Mouse (Mus musculus) layer of hippocampus, adult 8-10 months (tissue): ENCODE measurements around the gene Ppat. TPM values are rescaled to one million over a fixed set of nuclear protein-coding genes. Genes with fewer than 3 reads are reported as not detected.
A peak's percentile ranks its signal among the peaks of the same experiment; 100 is the strongest.
"Not testable (repeated sequence)": the region's sequence is repeated elsewhere in the genome, so short reads cannot be mapped to it uniquely, and the experiment has no call there.

Source experiments
- DNase-seq, 2 experiments: peaks; one replicate each; pipeline ENCODE4 v3.0.0; 2022; ENCODE audit warnings: low spot score in 2 of 2
- total RNA-seq, 4 experiments: library from RNA; stranded (reverse); gene quantifications; 2 replicates each; pipeline ENCODE4 v1.2.4; 2022

Gene Ppat
- total RNA-seq, 4 experiments from 2014 or later = 14.9 to 16.8 (median 16.1) TPM

DNA sequence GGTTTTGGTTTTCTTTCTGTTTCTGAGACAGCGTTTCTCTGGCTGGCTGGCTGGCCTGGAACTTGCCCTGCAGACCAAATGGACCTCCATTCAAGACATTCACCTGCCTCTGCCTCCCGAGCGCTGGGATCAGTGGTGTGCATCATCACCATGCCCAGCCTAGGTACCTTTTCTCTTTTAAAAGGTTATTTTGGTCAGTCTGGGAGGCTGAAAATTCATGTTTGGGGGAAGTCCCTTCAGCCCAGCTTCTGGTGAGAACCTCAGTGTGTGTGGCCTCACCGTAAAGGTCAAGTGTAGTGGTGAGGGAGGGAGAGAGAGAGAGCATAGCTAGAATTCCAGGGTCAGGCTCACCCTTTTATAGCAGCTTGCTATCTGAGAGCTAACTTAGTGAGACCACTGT, 3.6 kb downstream of the Ppat start:
- DNase-seq = no peak

GRCm38 (mm10) chr5:76947142-76947541, 4.2 kb downstream of the Ppat start:
- DNase-seq = no peak

- no peak for DNase-seq
Measured at GRCm38 (mm10) chr5:76945678-76946033, 5.7 kb downstream of the Ppat start.

DNA sequence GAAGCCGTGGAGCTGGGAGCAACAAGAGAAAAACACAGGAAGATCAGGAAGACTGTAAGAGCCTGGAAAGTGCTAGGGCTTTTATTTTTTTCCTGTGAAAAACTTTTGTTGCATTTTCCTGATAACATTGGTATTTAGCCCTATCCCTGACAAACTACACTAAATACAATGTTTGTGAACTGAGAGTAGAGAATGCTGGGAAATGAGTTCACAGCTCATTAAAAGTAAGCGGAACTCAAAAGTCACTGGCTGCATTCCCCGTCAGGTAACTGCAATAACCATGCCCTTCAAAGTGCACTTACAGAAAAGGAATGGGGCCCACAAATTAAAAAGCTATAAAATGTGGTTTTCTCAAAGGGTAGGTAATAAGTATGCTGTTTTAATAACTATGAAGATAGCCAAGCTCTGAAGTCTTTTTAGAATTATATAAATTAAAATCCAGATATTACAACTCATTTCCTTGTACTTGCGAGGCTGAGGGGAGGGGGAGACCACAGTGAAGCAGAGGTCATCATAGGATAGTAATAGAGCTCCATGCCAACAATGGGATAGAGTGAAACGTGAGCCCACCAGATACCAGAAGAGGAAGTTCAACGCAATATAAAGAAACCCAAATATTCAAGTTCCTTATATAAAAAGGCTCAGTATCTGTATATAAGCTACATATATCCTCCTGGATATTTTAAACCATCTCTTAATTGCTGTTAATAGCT, 6.3 kb downstream of the Ppat start:
- DNase-seq = no peak

DNA sequence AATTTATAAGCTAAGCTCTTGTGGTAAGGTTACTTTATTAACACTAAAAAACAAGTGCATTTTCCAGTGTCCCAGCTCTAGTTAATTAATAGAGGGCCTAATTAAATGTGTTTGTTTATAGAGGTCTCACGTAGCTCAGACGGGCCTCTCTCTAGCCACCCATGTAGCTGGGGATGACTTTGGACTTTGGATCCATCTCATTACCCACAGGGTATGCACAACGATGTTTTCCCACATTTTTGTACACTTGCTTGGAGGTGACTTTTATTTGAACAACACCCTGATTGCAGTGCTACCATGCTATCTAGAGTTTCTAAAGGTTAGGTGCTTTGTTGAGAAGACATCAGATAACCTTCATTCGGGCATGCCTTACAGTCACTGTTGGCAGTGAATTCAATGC, 8.9 kb downstream of the Ppat start:
- no peak for DNase-seq

GRCm38 (mm10) chr5:76941975-76942374, 9.4 kb downstream of the Ppat start:
- no peak for DNase-seq

GRCm38 (mm10) chr5:76939717-76940116, 11.7 kb downstream of the Ppat start:
- DNase-seq = no peak

DNA sequence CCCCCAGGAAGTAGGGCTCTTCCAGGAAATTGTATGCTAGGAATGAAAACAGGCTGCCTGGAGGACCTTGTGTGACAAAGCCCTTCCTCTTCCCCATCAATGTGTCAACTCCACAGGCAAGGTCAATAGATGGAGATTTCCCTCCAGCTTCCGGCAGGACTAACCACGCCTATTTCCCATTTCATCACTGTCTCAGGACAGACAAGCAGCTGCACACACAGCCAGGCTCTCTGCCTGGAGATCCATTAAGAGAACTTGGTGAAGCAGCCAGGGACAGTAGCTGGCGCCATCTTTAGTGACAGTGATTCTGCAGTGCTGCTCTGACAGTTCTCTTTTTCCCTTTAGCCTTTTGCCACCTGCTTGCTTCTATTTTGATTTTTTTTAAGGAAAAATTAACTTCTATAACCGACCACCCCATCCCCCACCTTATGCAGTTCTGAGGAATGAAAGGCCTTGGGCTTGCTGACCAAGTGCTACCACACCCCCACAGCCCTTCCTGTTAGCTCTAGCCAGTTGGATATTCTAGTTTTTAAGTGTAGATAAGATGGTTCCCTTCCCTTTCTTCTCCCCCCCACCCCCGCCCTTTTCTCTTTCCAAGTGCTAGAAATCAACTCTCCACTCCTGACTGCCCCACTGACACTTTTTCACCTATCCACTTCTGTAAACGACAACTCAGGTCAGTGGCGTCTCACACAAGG, 22.0 kb downstream of the Ppat start:
- DNase-seq = no peak

GRCm38 (mm10) chr5:76928124-76928832, 23.1 kb downstream of the Ppat start:
- peak in 1 of 2 experiments; percentile 34 for DNase-seq

- no peak for DNase-seq
Measured at GRCm38 (mm10) chr5:76924296-76924695, 27.1 kb downstream of the Ppat start.

GRCm38 (mm10) chr5:76923428-76923827, 27.9 kb downstream of the Ppat start:
- DNase-seq = peak in 1 of 2 experiments; percentile 51

- no peak for DNase-seq
Measured at GRCm38 (mm10) chr5:76922833-76923232, 28.5 kb downstream of the Ppat start.

GRCm38 (mm10) chr5:76912522-76912921, 38.9 kb downstream of the Ppat start:
- DNase-seq = not testable (repeated sequence)

DNA sequence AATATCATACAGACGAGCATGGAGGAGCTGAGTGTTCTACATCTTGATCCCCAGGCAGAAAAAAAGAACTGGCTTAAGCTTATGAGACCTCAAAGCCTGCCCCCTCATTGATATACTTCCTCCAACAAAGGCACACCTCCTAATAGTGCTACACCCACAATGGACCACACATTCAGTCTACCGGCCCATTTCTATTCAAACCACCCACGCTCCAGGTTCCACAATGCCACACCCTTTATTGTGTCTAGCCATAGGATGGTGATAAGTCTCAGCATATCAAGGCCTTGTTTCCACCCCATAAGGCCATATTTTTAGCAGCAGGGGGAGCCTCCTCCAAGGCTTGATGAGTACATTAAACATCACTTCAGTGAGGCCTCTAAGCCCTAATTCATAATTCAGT, 40.6 kb downstream of the Ppat start:
- DNase-seq = no peak

GRCm38 (mm10) chr5:76906155-76906499, 45.3 kb downstream of the Ppat start:
- no peak for DNase-seq

DNA sequence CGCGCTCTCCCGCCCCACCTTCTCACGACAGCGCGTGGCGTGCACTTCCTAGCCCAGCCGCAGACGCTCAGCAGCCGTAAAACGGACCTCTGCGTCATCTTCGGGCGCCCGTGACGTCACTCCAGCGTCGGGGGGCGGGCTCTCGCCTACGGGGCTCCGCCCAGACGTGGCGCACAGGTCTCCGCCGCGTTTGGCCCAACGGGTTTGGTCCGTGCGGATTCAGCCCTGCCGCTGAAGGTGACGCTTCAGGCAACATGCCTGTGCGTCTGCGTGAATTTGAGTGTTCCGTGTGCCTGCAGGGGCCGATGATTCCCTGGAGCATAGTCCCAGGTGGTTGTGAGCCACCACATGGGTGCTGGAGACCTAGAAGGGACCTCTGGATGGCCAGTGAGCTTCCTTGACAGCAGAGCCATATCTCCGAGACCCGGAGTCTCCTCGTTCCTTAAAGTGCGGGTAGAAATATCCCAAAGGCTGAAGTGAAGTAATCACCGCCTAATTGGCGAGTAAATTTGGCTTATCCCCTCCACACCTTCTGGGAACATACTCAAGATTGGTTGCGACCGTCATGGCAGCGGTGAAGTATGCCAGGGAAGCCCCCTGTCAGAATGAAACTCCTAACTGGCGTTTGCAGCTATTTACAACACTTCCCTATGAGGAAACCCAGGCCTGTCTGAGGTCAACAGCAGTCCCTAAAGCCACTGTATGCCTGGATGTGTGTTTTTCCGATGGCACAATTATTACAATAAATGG, 45.8 kb downstream of the Ppat start, which contains the start of gene Aasdh:
TSS of gene Aasdh (minus strand) at position 110 of the 750 bp plus-strand sequence.
- DNase-seq = peak; percentile 89 to 95

DNA sequence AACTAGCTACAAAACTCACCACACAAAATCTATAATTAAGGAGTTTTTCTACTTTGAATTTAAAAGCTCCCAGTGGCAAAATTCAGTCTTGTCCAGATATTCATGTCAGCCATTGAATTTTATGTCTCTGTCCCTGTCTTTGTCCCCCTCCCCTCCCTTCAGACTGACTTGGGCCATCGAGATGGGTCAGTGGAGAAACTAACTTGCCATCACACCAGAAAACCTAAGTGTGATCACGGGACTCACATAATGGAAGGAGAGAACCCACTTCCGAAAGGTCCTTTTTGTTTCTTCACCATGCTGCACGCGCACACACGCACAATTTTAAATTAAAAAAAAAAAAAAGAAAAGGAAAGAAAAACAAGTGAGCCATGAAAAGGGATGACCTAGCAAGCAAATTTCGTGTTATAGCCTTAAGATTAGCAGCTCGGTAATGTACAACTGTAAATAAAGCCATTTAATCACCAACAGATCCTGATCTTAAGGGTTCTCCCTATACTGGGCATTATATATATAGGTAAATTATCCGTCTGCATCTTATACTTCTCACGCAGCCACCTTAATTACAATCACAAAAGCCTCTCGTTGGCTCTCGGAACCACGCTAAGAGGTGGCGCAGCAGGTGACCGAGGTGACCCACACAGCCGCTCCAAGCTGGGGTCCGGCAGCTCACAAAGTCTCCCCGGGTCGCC, 46.5 kb downstream of the Ppat start:
- DNase-seq = no peak

DNA sequence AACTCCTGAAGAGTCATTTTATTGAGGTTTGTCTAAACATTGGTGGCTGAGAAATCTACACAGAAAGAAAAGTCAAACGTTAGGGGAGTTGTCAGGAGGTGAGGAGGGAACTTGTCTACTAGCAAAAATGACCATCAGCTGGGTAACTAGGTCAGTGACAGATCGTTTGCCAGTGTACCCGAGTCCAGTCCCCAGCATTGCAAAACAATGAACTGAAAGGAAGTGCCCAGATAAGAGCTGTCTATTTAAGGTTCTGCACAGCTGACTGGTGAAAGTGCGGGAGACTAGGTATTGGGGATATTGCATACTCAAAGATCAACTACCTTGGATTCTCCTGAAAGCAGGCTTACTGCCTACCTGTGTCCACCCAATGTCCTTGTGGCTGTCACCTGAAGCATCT, 49.2 kb downstream of the Ppat start:
- DNase-seq = no peak

- no peak for DNase-seq
Measured at GRCm38 (mm10) chr5:76893084-76893483, 58.3 kb downstream of the Ppat start.

DNA sequence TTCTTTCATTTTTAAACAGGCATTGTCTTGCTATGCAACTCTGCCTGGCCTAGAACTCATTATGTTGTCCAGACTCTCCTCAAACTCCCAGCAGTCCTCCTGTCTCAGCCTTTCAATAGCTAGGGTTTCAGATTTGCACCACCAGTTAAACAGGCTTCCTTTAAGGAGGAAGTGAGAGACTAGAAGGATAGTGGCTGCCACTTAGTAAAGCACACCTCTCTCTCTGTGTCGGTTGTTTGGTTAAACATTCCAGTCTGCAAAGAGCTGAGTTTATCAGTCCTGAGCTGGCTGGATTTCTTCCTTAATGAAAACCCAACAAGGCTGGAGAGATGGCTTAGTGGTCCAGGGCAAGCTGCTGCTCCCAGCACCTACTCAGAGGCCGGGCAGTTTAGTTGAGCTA, 58.8 kb downstream of the Ppat start:
- no peak for DNase-seq

DNA sequence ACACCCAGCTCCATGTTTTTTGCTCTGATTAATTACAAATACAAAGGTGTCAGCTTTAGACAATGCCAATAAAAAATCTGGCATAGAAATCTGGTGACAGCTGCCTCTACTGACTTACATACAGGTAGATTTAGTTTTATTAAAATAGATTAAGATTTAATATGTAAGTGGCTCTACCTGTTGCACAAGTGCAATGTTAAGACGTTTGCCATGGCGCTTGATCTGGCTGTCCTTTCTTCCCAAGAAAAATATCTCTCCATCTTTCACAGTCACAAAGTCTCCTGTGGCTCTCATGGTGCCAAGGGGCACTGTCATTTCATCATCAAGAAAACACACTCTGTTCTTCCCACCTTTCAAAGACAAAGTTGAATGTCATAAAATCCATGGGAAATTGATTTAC, 64.4 kb downstream of the Ppat start:
- no peak for DNase-seq
